Comparison of ENCODE assay signal across 22 mouse cellular contexts in the genomic region with DNA sequence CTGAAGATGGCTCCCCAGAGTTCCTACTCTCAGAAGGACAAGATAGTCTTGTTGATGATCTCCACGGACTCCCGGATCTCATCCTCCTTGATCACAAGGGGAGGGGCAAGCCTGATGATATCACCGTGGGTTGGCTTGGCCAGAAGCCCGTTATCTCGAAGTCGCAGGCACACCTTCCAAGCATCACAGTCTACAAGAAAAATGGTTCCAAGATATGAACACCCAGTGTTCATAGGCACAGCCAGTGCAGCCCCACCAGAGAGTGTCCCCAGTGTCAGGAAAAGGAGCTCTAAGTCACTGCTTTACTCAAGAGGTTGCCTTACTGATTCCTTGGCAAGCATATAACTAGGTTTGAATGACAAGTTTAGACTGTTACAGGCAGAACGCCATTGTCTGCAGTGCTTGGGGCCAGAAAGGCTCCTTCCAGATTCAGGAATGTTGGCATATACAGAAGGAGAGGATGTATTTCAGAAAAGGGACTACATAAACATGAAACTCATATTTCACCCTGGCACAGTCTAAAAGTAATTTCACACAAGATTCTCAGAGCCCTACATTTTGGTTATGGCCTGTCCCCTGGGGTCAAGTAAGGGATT. TPM values are rescaled to one million over a fixed set of nuclear protein-coding genes. Genes with fewer than 3 reads are reported as not detected.
A peak's percentile ranks its signal among the peaks of the same experiment; 100 is the strongest.
DNase-seq lines count a peak whose midpoint lies in the region; ATAC-seq lines count a peak whose summit lies in the region.
"Had no signal": no experiment of that assay in that cellular context is flagged by ENCODE, and none has a peak within 500 bp of the region (broad histone marks: within the 10 kb centered on the region; RNA-seq: fewer than 3 reads in every experiment).

No protein-coding gene starts in this region.

- no peak overlapping the region for H3K4me2 ChIP-seq in embryonic facial prominence, embryonic 14.5 days (ENCODE audit: low read depth, low read length)
- peak overlapping the region; percentile 13; the same call in 1 of the 2 replicates for H3K4me2 ChIP-seq in liver, embryonic 15.5 days
- H3K4me2 ChIP-seq in hindbrain, embryonic 13.5 days, result no peak overlapping the region
- H3K4me2 ChIP-seq: embryonic facial prominence, embryonic 13.5 days; heart, embryonic 12.5 days; kidney, embryonic 15.5 days had no signal

- no peak overlapping the region for H3K4me3 ChIP-seq in embryonic facial prominence, embryonic 14.5 days (ENCODE audit: low read depth, low read length)
- no peak overlapping the region for H3K4me3 ChIP-seq in embryonic facial prominence, embryonic 10.5 days
- no peak overlapping the region for H3K4me3 ChIP-seq in liver, embryonic 15.5 days (replicated peaks)
- no peak overlapping the region for H3K4me3 ChIP-seq in hindbrain, embryonic 13.5 days
- H3K4me3 ChIP-seq: embryonic facial prominence, embryonic 13.5 days; heart, embryonic 12.5 days; kidney, embryonic 15.5 days had no signal

- H3K9me3 ChIP-seq in embryonic facial prominence, embryonic 14.5 days (ENCODE audit: control insufficient read depth, low read length), result no peaks in the 10 kb centered on the region
- no peaks in the 10 kb centered on the region for H3K9me3 ChIP-seq in embryonic facial prominence, embryonic 10.5 days
- H3K9me3 ChIP-seq in liver, embryonic 15.5 days (replicated peaks), result no peaks in the 10 kb centered on the region
- H3K9me3 ChIP-seq in hindbrain, embryonic 13.5 days, result no peaks in the 10 kb centered on the region
- H3K9me3 ChIP-seq: embryonic facial prominence, embryonic 13.5 days; heart, embryonic 12.5 days; kidney, embryonic 15.5 days had no signal

- no peak for ATAC-seq in embryonic facial prominence, embryonic 14.5 days (ENCODE audit: low read depth)
- ATAC-seq in liver, embryonic 15.5 days (ENCODE audit: insufficient read depth), result peak; percentile 80
- ATAC-seq in hindbrain, embryonic 13.5 days (ENCODE audit: low FRiP score), result no peak
- ATAC-seq: forebrain, postnatal 0 days had no signal

- H3K4me1 ChIP-seq in embryonic facial prominence, embryonic 14.5 days (ENCODE audit: control insufficient read depth, insufficient read depth, low read length), result no peaks in the 10 kb centered on the region
- H3K4me1 ChIP-seq in embryonic facial prominence, embryonic 10.5 days, result peaks cover 9% of the 10 kb centered on the region
- H3K4me1 ChIP-seq in liver, embryonic 15.5 days (replicated peaks), result peaks cover 14% of the 10 kb centered on the region
- H3K4me1 ChIP-seq in hindbrain, embryonic 13.5 days (replicated peaks), result peaks cover 3% of the 10 kb centered on the region; the same call in 1 of the 2 replicates
- H3K4me1 ChIP-seq: kidney, embryonic 15.5 days had no signal

- no peaks in the 10 kb centered on the region for H3K27me3 ChIP-seq in embryonic facial prominence, embryonic 14.5 days (replicated peaks; ENCODE audit: control insufficient read depth, insufficient read depth, low read length)
- no peaks in the 10 kb centered on the region for H3K27me3 ChIP-seq in embryonic facial prominence, embryonic 10.5 days (replicated peaks; ENCODE audit: low read depth, poor library complexity, severe bottlenecking)
- no peaks in the 10 kb centered on the region for H3K27me3 ChIP-seq in liver, embryonic 15.5 days
- no peaks in the 10 kb centered on the region for H3K27me3 ChIP-seq in hindbrain, embryonic 13.5 days
- H3K27me3 ChIP-seq: embryonic facial prominence, embryonic 13.5 days; heart, embryonic 12.5 days; kidney, embryonic 15.5 days had no signal

- H3K27ac ChIP-seq in embryonic facial prominence, embryonic 14.5 days (replicated peaks; ENCODE audit: low read depth, low read length), result no peak overlapping the region; the same call in 1 of the 2 replicates
- no peak overlapping the region for H3K27ac ChIP-seq in embryonic facial prominence, embryonic 10.5 days (replicated peaks)
- peak overlapping the region; percentile 39; the same call in 1 of the 2 replicates for H3K27ac ChIP-seq in liver, embryonic 15.5 days (replicated peaks)
- H3K27ac ChIP-seq in hindbrain, embryonic 13.5 days, result no peak overlapping the region
- H3K27ac ChIP-seq: kidney, embryonic 15.5 days had no signal

- peaks cover 63% of the 10 kb centered on the region for H3K36me3 ChIP-seq in embryonic facial prominence, embryonic 14.5 days (ENCODE audit: control insufficient read depth, insufficient read depth, low read length)
- peaks cover 66% of the 10 kb centered on the region for H3K36me3 ChIP-seq in embryonic facial prominence, embryonic 10.5 days (replicated peaks)
- peaks cover 61% of the 10 kb centered on the region for H3K36me3 ChIP-seq in liver, embryonic 15.5 days (replicated peaks)
- peaks cover 55% of the 10 kb centered on the region for H3K36me3 ChIP-seq in hindbrain, embryonic 13.5 days

- WGBS in embryonic facial prominence, embryonic 14.5 days, result 86% methylated on average over 7 of the region's 7 CpGs
- WGBS in embryonic facial prominence, embryonic 10.5 days, result 90% methylated on average over 7 of the region's 7 CpGs
- 37% methylated on average over 7 of the region's 7 CpGs for WGBS in liver, embryonic 15.5 days (ENCODE audit: insufficient replicate concordance)
- WGBS in hindbrain, embryonic 13.5 days, result 94% methylated on average over 7 of the region's 7 CpGs

- peak; percentile 43 for DNase-seq in embryonic facial prominence, embryonic 14.5 days (ENCODE audit: low spot score)
- DNase-seq in embryonic facial prominence, embryonic 10.5 days (ENCODE audit: low spot score), result no peak
- peak; percentile 64 for DNase-seq in c-Kit-positive CD71-positive TER-119-positive erythroid progenitor cells, embryonic 14.5 days (ENCODE audit: low spot score)
- peak; percentile 66 for DNase-seq in liver
- no peak for DNase-seq in cerebellum, postnatal 14 days
- no peak for DNase-seq in spleen, postnatal 10 days (ENCODE audit: low spot score in 2 of 2)
- DNase-seq: adrenal gland, postnatal 10 days; cerebellum, adult 9-11 months; forebrain, postnatal 0 days; heart, adult 18-20 months; heart, postnatal 10 days; kidney, adult 11 months; kidney, postnatal 36 days; midbrain, embryonic 14.5 days; spleen, adult 18-20 months had no signal

- H3K9ac ChIP-seq in embryonic facial prominence, embryonic 14.5 days (ENCODE audit: low read depth, low read length), result peak overlapping the region; percentile 2; the same call in 1 of the 2 replicates
- H3K9ac ChIP-seq in liver, embryonic 15.5 days, result no peak overlapping the region
- H3K9ac ChIP-seq in hindbrain, embryonic 13.5 days, result no peak overlapping the region
- H3K9ac ChIP-seq: embryonic facial prominence, embryonic 13.5 days; forebrain, postnatal 0 days; heart, embryonic 12.5 days; kidney, embryonic 15.5 days had no signal

RNA-seq across cellular contexts. Expression of a gene that starts 18.0 kb away (rescaled TPM):
- polyA plus RNA-seq in embryonic facial prominence, embryonic 14.5 days (2014; fragmentation: Nextera tagmentation; extraction: Ambion mirVana), result 268 and 274 TPM in 2 replicates
- polyA plus RNA-seq in embryonic facial prominence, embryonic 10.5 days (2016; fragmentation: Nextera tagmentation; extraction: Ambion mirVana), result 121 and 127 TPM in 2 replicates
- 57.2 and 57.6 TPM in 2 replicates for polyA plus RNA-seq in liver, embryonic 15.5 days (2015; fragmentation: Nextera tagmentation; extraction: Ambion mirVana)
- polyA plus RNA-seq in hindbrain, embryonic 13.5 days (2015; fragmentation: Nextera tagmentation; extraction: Ambion mirVana), result 87.2 and 90.0 TPM in 2 replicates

RNA-seq across cellular contexts. Expression of a gene that starts 41.2 kb away (rescaled TPM):
- not detected in 2 replicates for polyA plus RNA-seq in embryonic facial prominence, embryonic 14.5 days (2014; fragmentation: Nextera tagmentation; extraction: Ambion mirVana)
- 0.15 and 0.19 TPM in 2 replicates for polyA plus RNA-seq in embryonic facial prominence, embryonic 10.5 days (2016; fragmentation: Nextera tagmentation; extraction: Ambion mirVana)
- polyA plus RNA-seq in liver, embryonic 15.5 days (2015; fragmentation: Nextera tagmentation; extraction: Ambion mirVana), result not detected in 2 replicates
- polyA plus RNA-seq in hindbrain, embryonic 13.5 days (2015; fragmentation: Nextera tagmentation; extraction: Ambion mirVana), result 0.62 and 0.80 TPM in 2 replicates
- polyA plus RNA-seq: embryonic facial prominence, embryonic 13.5 days; forebrain, embryonic 11.5 days; forebrain, postnatal 0 days; heart, embryonic 12.5 days; kidney, embryonic 15.5 days; lung, postnatal 0 days had no signal

RNA-seq across cellular contexts. Expression of a gene that starts 52.2 kb away (rescaled TPM):
- 14.3 and 20.7 TPM in 2 replicates for polyA plus RNA-seq in embryonic facial prominence, embryonic 14.5 days (2014; fragmentation: Nextera tagmentation; extraction: Ambion mirVana)
- polyA plus RNA-seq in embryonic facial prominence, embryonic 10.5 days (2016; fragmentation: Nextera tagmentation; extraction: Ambion mirVana), result 15.5 TPM in 2 replicates
- 4.8 and 5.0 TPM in 2 replicates for polyA plus RNA-seq in liver, embryonic 15.5 days (2015; fragmentation: Nextera tagmentation; extraction: Ambion mirVana)
- polyA plus RNA-seq in hindbrain, embryonic 13.5 days (2015; fragmentation: Nextera tagmentation; extraction: Ambion mirVana), result 30.7 and 30.9 TPM in 2 replicates

Comparison
In these comparisons a context has a peak if more than half of its experiments do, and no peak if none do; other contexts are left out.
1. DNase-seq: peak in embryonic facial prominence, embryonic 14.5 days (single experiment), c-Kit-positive CD71-positive TER-119-positive erythroid progenitor cells, embryonic 14.5 days (single experiment) and liver (single experiment); none in embryonic facial prominence, embryonic 10.5 days (single experiment), cerebellum, postnatal 14 days (0 of 2) and spleen, postnatal 10 days (0 of 2).